Mouse (Mus musculus) ovary, postnatal 36 days (tissue): Measurements from ENCODE around the gene Txk.
A peak's percentile ranks its signal among the peaks of the same experiment; 100 is the strongest.

Source experiments
- DNase-seq: peaks from one replicate; pipeline ENCODE4 v3.0.0; 2022; ENCODE audit warnings: low spot score, mixed read lengths

Gene Txk

GRCm38 (mm10) chr5:72689556-72689955 lies 63.0 kb downstream of the Txk start:
- no peak for DNase-seq

GRCm38 (mm10) chr5:72681451-72681850 lies 71.1 kb downstream of the Txk start:
- no peak for DNase-seq

GRCm38 (mm10) chr5:72674994-72675542 lies 77.5 kb downstream of the Txk start:
- no peak for DNase-seq

- DNase-seq = no peak
These were observed 81.4 kb downstream of the Txk start for GRCm38 (mm10) chr5:72671017-72671699.

DNA sequence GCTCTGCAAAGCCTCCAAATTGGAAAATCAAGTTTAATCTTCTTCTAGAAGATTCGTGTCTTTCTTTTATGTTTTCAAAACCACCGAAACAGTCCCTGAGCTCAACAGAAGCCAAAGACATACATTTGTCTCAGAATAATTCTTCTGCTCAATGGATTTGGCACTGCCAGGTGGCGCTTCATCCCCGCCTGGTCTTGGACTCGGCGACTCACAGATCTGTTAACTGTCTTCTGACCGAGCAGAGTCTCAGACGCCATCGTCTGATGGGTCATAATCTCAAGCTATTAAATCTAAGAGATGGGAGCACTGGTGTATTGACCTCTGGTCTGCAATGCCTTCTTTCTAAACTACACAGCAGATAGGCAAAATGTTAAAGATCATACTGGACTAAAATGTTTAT lies 84.2 kb downstream of the Txk start:
- DNase-seq = no peak

DNA sequence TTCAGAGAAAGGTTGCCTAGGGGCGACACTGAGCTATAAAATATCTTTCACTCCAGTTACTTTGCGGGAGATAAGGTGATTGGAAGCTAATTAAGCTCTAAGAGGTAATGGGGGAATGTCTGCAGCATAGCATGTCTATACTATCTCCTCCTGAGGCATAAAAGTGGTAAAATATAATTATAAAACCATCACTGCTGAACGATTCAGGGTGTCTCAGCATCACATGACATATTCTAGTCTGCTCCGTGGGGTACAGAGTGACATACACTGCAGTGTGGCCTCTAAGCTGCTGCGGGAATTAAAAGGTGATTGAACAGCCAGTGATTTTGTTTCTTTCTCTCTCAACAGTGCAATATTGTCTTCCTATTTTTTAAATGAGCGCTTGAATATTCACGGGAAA lies 86.1 kb downstream of the Txk start:
- DNase-seq = no peak

DNA sequence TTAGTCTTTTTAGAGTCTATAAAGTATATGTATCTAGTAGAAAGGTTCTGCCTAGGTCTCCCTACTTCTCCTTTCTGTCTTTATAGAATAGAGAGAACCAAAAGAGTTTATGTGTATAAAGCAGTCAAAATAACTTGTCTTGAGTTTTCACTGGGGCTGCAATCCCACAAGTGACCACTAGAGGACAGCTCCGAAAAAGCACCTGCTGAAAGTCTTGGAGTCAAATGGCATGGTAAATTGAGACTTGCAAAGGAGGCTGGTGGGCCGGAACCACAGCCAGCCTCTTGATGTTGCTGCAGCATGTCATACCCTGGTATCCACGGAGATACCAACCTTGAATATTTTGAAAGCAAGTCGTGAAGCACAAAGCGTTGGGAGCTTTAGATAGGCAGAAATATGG lies 87.3 kb downstream of the Txk start:
- DNase-seq = peak; percentile 36

DNA sequence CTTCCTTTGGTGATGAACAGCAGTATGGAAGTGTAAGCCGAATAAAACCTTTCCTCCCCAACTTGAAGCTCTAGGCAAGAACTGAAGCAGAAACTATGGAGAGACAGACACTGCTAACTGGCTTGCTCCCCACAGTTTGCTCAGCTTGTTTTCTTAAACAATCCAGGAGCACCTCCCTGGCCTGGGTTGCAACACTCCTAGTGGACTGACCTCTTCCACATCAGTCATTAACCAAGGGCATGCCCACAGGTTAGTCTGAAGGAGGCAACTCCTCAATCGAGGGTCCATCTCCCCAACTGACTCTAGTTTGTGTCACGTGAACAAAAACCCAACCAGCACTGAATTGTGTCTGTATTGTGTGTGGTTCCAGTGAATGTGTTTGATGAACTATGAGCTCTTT lies 87.7 kb downstream of the Txk start:
- DNase-seq = no peak

DNA sequence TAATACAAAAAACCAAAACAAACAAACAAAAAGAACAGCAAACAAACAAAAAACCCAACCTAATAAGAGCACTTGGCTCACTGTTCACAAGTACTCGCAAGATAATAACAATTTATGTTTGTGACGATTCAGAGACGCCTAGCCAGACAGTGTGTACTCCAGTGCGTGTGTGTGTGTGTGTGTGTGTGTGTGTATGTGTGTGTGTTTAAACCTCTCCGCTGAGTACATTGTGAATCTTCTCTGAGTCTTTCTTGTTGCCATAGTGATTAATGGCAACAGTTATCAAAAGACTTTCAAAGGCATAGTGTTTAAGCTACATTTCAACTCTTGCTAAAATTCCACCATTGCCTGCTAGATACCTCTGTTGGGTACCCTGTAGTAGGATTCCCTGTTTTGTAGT lies 88.5 kb downstream of the Txk start:
- DNase-seq = no peak

- DNase-seq = no peak
These were observed 91.4 kb downstream of the Txk start for GRCm38 (mm10) chr5:72661051-72661781.

- no peak for DNase-seq
These were observed 94.2 kb downstream of the Txk start for GRCm38 (mm10) chr5:72658375-72658774.

GRCm38 (mm10) chr5:72656270-72656791 lies 96.2 kb downstream of the Txk start:
- DNase-seq = no peak

DNA sequence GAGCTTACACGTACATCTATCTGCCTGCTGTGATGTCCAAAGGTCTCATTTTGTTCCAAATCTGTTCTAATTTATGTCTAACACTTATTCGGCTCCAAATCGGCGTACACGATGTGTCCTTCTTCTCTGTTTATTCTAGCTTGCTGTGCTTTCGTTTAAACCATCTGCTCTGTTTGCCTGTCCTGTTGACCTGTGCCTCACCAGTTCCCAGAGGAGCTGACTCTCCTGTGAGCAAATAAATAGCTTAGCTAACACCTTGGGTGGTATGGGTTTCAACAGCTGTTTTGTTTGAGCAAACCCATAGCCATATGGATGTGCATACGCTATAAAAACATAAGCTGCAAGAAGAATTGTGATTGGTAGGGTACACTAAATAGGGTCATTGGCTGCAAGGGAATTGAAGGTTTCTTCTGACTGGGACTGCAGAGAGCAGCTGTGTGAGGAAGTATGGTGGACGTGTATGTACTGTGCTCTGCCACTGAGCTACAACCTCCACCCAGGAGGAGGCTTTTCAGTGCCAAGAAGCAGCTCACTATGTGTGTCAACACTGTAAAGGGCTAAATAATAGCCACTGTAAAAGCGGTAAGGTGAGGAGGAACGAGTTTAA lies 99.4 kb downstream of the Txk start:
- no peak for DNase-seq

DNA sequence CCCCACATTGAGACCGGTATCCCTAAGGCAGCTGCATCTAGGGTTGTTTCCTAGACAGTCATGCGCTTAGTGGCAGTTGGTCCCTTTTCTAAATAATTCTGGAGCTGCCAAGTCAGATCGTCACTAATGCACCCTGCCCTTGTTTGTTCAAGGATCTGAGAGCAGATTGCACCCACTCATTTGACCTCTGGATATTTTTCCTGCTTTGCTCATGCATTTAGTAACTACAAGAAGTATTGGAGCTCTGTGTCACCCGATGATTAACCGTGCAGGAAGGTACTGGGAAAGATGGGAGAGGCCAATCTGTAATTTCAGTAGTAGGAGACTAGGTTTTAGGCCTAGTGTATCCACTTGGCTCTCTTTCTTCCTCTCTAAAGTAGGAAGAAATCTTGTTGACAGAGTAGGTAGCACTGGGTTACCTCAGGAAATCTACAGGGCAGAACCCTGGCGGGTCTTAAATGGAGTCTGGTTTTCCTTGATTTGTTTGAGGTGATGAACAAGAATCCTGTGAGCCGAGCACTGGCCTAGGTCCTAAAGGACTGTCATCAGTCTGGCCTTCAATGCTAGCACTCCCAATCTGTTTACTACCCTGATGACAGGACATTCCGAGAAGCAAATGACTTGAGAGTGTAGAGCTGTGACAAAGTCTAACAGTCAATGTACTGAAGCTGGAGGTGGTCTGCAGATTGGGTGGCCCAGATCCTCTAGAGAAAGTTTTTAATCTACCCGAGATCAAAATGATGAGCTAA lies 103.4 kb downstream of the Txk start:
- DNase-seq = no peak

DNA sequence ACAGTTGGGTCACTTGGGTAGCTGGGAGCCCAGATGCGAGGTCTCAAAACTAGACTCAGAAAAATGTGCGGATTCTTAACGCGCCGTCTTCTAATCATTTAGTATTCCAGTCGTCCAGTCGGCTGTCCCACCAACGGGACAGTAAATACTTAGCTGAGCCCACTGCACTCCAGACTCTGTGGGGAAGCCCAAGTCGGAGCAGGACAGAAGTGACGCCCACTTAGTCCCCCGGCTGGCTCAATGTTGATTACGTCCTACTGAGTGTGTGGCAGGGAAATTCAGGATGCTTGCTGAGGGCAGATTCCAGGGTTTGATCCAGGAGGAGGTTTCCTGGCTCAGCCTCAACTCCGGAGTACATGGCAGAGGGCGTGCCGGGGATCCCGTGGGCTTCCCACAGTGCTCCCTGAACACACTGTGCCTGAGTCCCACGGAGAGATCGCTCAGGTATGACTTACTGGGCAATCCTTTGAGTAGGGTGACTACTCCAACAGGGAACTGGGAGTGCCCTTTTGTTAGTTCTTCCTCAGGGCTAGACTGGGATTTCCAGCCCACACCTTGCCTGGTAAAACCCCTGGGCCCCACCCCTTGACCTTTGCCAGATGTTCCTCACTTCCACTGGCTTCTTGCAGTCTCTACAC lies 104.5 kb downstream of the Txk start:
- DNase-seq = no peak

DNA sequence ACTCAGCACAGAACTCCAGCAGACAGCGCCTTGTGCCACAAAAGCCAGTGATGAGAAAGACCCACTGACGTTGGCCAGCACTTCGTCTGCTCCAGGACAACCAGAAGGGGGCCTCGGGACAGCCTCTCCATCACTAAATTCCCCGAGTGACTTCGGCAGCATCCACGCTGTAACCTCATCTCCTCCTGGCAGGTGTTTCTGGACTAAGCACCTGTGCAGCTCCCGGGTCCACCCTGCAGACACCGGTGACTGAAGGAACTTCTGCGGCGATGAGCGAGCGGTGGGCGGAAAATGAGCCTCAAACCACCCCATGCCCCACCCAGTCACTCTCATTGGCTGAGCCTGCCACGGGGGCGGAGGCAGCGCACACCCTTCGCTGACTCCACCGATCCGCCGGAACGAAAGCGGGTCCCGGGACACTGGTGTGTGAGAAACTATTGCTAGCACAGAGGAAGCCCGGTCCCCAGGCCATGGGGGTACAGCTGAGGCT lies 105.1 kb downstream of the Txk start, which contains the start of gene Nipal1:
Nipal1 (plus strand) TSS at position 378 of the 490 bp plus-strand sequence.
- DNase-seq = peak; percentile 71

DNA sequence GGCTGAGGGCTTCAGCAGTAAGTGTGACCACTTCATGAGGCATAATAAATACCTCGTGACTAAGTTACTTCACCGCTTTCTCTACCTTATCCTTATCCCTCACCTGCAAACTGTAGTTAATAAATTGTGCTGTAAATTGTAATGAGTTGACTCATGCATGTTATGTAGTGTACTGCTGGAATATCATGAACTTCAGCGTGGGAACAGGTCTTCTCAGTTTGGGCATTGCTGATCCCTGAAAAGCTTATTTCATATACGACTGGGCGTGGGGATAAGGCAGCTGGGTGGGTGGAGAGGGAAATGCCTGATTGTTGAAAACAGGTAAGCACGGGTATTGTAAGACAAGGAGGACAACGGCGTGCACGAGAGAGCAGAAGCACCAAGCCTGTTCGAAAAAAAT lies 105.6 kb downstream of the Txk start:
- no peak for DNase-seq

GRCm38 (mm10) chr5:72646131-72646530 lies 106.4 kb downstream of the Txk start:
- no peak for DNase-seq
